Mouse (Mus musculus) erythroblast, embryonic 14.5 days (primary cell): ENCODE results near the gene Vmn1r74.

Experiments
- GATA1 ChIP-seq: IDR thresholded peaks from 2 replicates; pipeline ENCODE4 v1.6.1; 2012; ENCODE audit warnings: low read length, inconsistent platforms, mixed read lengths
- TAL1 ChIP-seq: IDR thresholded peaks from 3 replicates; pipeline ENCODE4 v1.6.1; 2012; ENCODE audit warnings: low read length, inconsistent platforms, mixed read lengths

DNA sequence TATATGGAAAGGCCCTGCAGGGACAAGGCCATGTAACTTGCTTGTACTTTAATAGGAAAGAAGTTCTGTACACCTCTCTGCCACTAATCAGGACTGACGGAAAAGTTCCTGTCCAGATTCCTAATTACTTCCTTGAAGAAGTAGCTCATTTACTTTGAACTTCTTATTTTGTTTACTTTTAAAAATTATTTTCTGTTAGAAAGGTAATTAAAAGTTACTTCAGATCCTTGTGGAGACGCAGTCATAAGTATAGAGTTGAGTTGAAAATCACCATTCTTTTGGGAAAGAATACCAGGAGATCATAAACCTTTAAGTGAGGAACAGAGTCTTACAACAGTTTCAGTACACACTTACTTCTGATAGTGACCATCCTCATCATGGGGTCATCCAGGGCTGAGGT lies at the start of gene Vmn1r74:
- no peak for TF ChIP-seq TAL1
- TF ChIP-seq GATA1: no peak
